Mouse (Mus musculus): ENCODE data around the gene 1700024G13Rik. TPM values are rescaled to one million over a fixed set of nuclear protein-coding genes. Genes with fewer than 3 reads are reported as not detected.
"Not testable (repeated sequence)": the region's sequence is repeated elsewhere in the genome, so short reads cannot be mapped to it uniquely, and the experiment has no call there.

Gene 1700024G13Rik
- not detected for total RNA-seq (2021)
- long read RNA-seq, experiment 1 = 0 reads
- long read RNA-seq, experiment 2 = 0 reads

DNA sequence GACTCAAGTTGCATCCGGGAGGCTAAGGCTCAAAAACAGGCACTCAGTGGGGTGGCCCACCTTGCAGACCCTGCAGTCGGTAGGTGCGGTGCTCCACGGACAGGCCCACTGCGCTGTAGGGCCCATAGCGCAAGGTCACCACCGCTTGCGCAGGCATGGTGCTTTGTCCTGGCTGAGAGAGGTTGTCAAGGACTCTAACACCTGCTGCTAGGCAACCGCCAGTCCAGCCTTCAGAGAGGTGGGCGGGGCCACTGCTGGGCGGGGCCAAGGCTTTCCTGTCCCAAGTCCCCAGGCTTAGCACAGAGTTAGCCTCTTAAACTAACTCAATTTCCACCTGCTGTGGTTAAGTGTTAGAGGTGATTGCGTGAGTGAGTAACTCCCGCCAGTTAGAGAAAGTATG, at the start of gene 1700024G13Rik:
1700024G13Rik (minus strand) TSS at position 196 of the 400 bp plus-strand sequence.
- peak; percentile 78 to 86 for DNase-seq

DNA sequence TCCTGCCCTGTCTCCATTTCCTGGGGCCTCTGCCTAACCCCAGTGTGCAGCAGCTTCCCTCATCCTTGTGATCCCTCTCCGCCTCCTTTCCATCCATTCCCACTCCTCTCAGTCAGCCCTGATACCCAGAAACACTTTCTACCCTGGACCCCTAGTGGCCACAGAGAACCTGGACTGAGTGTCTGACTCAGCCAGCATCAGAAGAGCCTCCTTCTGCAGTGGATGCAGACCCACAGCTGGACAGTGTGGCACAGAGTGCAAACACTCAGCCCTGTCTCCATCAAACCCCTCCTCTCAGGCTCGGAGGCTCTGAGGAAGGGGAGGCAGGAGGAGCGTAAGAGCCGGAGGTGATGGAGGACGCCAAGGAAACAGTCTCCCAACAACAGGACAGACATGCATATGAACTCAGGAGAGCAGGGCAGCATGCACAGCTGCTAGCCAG, 49.2 kb upstream of the 1700024G13Rik start:
- DNase-seq = no peak

DNA sequence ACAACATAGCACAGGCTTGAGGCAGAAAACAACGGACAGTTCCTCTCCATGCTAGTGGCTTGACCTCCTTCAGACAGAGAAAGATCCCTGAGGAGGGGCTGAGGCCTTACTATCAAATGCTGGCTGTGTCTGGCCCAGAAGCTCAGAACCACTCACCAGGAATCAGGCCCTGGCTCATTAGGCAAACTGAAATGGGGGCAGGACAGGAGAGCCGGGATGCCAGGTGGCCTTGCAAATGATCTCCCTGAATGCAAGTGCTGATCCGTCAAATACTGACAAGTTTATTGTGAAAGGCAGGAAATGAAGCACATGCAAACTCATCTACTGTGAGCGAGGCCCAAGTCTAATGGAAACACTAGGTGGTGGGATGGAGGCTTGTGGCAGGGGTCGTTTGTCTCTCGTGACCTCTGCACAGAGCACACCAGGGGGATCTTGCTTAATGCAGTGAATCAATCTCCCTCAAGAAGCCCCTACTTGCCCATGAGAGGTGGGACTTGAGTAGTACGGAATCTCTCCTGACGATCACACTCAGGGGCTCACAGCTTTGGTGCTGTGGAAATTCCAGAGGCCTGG, 40.9 kb upstream of the 1700024G13Rik start:
- no peak for DNase-seq

DNA sequence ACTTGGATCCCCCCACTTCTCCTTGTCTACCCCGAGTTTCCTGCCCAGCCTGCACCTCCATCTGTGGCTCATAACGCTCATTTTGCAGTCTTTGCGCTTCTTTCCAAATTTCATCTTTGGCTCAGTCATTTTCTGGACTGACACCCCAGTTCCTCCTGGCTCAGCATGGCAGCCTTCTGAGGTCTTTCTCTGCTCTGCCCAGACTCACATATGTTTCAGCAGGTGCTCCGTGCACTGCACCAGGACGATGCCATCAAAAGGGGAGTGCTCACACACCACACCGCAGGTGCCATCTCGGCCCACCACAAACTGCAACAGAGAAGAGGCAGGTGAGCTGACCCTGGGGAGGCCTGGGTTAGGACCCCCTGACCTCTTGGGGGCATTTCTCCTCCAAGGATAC, 35.8 kb upstream of the 1700024G13Rik start:
- DNase-seq = no peak

DNA sequence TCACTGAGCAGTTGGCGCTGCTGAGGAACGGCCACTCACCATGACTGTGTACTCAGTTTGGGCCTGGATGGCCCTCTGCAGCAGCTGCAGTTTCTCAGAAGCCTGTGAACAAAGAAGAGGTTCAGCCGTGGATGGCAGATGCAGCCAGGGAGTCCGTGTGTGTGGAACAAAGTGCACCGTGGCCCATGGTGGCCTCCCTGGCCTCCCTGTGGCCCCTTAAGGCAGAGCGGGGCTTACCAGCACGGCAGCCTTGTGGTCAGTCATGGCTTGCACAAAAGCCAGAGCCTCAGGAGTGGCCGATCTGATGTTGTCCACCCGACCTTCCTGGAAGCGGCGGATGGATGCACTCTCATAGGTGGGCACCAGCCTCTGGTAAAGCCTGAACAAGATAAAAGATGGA, 30.6 kb upstream of the 1700024G13Rik start:
- no peak for DNase-seq

DNA sequence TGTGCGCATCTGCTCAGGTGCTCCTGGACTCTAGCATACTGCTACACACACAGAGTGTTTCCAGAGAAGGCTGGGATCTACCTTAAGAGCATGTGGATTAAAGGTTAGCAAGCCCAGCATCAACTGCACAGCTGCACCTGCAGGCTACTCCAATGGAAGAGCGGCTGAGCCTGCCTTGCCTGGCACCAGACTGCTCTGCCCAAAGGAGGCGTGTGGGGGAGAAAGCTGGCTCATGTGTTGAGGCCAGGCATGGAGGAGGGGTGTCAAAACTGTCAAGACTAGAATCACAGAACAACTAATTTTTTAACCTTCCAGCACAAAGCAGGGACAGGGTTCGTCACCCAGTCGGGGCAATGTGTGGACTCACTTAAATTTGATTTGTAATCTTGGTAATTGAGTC, 23.9 kb upstream of the 1700024G13Rik start:
- DNase-seq = no peak

DNA sequence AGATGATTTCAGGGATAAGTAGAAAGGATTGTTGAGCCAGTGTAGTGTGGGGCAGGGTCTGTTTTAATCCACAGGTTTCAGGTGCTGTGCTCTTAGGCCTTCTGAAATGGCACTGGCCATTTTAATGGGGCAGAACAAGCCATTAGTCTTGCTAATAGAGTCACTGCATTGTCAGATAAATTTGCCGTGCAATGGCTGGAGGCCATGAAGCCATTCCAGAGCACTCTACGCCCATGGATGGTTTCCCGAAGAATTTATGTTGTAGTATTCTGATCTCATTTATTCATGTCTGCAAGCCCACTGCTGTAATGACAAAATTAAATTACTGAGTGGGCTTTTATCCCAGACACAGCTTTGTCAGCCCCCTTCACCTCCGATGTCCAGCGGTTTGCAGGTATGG, 21.9 kb upstream of the 1700024G13Rik start:
- no peak for DNase-seq

DNA sequence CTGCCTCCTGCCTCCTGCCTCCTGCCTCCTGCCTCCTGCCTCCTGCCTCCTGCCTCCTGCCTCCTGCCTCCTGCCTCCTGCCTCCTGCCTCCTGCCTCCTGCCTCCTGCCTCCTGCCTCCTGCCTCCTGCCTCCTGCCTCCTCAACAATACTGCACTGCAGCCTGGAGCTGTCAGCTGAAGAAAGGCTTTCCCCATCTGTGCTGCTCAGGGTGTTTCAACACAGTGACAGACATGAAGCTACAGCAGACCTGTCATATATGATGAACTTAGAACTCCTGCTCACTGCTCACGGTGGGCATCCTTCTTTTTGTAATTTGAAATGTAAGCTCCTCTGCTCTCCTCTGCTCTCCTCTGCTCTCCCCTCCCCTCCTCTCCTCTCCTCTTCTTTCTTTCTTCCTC, 17.2 kb upstream of the 1700024G13Rik start:
- DNase-seq = not testable (repeated sequence)

DNA sequence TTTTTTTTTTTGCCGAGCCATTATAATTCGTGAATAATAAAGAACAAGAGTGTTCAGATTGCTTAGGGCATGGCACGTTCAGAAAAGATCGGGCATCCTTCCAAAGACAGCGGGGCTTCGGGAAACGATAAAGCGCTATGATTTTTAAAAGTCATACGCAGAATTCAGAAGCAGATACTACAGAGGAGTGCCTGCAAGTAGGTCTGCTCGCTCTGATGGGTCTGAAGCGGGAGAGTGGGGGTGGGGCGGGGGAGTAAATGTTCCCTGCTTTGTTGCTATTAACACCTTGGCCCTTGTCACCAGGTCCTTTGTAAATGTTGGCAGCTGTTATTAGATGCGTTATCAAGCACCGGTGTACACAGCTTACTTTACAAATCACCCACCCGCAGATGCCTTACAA, 6.6 kb downstream of the 1700024G13Rik start:
- DNase-seq = no peak

DNA sequence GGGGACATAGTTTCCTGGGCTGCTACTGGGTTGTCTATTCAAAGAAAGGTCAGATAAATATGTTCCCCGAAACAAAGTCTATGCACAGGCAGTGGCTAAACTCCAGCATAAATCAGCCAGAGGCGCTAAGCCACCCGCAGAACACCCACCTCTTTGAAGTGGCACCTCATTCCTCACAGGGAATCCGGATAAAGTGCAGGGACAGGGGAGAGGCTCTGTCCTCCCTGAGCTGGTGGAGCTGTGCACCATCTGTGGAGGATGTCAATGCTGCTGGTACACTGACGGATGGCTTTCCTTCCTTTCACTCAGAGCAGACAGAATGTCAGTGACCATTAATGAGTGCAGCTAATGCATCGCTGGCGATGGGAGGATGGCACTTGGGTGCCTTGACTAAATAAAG, 7.1 kb downstream of the 1700024G13Rik start:
- no peak for DNase-seq

DNA sequence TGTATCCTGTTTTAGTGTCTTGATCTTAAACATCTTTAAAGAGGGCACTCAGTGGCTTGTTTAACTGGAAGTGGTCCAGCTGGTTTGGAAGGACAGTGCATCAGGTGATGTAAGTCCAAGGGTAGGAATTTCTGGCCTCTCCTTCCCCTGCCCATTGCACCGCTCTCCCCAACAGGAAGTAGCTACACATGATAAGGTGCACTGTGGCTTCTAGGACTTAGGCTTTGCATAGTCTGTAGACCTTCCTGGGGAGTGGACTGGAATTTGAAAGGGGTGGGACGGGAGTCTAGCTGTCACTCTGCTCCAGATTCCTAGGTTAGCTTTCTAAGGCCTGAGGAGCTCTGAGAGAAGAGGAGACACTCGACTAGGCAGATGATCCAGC, 8.1 kb downstream of the 1700024G13Rik start:
- no peak for DNase-seq

DNA sequence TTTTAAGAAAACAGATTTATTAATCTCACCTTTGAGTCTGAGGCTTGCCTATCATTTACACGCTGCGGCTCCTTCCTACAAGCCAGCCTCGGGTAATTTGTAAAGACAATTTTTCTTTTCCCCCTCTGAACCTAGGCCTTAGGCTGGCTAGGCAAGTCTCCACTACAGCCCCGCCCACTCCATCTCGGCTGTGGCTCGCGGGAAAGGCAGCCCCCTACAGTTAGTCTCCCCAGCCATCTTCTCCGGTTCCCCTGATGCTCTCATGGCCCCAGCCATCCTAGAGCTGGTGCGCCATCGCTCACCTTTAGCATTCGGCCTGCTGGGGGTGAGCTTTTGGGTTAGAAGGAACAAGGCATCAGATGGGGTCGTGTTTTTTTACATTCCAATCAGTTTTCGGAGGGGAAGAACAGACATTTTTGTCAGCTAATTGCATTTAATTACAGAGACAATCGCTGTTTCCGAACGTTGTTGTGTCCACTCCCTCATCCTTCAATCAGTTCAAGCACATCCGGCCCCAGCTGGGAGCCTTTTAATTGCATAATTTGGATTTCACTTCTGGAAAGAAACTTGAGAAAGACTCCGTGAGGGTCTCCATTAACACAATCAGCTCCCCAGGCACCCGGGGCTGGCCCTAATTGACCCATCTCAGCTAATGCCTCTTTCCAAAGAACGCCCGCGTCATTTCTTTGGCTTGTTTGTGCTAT, 8.6 kb downstream of the 1700024G13Rik start:
- no peak for DNase-seq

DNA sequence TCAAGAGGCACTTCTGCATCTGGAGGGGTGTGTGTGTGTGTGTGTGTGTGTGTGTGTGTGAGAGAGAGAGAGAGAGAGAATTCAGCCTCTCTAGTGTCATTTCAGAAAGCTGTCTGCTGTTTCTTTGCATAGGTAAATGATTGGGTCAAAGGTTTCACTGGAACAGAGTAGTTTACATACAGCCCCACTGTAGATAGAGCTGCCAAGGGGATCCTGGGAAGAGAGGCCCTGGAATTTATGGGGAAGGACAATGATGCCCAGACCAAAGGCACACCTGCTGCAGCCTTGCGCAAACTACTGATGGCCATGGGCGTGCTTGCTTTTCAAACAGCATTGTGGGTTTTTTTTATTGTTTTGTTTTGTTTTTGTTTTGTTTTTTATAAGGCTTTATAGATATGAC, 15.7 kb downstream of the 1700024G13Rik start:
- no peak for DNase-seq

DNA sequence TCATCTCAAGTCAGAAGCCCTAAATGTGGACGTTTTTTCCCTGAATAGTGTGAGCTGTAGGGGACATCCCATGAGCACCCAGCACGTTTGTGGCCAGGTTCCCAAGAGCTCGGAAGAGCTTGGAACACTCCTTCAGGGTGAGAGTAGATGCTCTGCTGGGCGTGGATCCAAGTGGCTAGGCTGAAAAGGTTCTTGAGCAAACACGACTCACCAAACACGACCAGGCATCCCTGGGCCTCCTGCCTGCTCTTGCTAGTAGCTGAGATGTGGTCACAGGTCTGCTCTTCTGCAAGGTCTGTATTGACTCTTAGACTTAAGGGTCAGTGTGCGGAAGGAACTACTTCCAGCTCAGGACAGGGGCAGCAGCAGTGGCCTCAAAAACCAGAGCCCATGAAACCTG, 18.4 kb downstream of the 1700024G13Rik start:
- DNase-seq = no peak

DNA sequence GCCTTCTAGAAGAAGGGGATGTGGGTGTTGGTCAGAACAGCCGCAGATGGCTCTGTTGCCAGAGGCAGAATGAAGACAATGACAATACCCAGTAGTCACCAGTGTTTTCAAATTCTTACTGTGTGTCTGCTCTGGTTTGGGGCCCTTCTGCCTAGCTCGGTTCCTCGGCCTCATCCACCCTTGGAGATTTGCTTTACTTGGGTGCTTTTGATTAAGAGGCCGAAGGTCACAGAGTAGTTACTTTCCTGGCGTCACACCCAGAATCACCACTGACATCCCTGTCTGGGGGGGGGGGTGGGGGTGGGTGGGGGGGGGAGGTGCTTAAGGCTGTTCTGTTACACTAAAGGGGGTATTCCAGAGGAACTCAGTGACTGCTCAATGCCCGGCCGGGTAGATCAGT, 23.8 kb downstream of the 1700024G13Rik start:
- no peak for DNase-seq

DNA sequence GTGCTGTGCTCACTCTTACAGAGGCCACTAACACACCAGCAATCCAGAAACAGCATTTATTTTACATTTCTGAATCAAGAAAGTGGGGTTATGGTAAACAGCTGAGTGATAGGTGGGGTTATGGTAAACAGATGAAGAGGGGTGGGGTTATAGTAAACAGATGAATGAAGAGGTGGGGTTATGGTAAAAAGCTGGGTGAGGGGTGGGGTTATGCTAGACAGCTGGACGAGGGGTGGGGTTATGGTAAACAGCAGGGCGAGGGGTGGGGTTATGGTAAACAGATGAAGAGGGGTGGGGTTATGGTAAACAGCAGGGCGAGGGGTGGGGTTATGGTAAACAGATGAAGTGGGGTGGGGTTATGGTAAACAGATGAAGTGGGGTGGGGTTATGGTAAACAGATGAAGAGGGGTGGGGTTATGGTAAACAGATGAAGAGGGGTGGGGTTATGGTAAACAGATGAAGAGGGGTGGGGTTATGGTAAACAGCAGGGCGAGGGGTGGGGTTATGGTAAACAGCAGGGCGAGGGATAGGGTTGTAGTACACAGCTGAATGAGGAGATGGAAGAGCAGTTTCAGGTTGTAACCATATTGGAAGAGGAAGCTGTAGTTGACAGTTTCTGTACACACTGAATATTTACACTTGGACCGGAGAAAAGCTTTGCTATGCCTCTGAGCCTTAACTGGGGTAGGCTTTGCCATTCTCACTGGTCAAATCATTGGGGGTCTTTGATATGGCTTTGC, 36.8 kb downstream of the 1700024G13Rik start:
- DNase-seq = not testable (repeated sequence)

DNA sequence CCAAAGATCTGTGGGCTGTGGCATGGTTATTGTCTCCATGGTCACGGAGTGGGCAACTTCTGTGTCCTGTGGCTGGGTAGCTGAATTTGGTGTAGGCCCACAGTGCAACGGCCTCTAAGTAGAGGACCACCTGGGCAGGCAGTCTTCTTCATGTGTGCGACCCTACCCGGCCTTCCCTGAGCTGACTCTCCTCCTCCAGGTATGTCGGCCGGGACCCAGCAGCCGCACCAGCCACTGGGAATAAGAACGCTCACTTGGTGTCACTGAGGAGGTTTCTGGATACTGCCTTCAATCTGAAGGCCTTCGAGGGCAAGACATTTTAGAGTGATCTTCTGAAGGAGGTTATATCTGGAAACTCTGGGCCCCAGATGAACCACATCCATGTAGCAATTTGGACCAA, 40.9 kb downstream of the 1700024G13Rik start:
- DNase-seq = no peak

DNA sequence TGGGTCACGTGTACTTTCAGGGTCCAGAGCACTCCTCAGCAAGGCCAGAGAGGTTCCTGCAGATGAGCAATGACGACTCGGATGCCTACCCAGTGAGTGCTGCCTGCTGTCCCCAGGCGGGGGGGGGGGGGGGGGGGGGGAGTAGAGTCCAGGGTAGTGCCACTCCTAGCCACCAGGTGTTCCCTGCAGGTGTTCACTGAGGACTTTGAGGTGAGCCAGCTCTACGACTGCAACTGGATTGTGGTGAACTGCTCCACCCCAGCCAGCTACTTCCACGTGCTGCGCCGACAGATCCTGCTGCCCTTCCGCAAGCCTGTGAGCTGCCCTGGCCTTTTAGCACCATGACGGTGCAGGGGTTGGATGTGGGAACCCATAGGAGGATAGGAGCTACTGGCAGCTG, 43.5 kb downstream of the 1700024G13Rik start:
- no peak for DNase-seq

DNA sequence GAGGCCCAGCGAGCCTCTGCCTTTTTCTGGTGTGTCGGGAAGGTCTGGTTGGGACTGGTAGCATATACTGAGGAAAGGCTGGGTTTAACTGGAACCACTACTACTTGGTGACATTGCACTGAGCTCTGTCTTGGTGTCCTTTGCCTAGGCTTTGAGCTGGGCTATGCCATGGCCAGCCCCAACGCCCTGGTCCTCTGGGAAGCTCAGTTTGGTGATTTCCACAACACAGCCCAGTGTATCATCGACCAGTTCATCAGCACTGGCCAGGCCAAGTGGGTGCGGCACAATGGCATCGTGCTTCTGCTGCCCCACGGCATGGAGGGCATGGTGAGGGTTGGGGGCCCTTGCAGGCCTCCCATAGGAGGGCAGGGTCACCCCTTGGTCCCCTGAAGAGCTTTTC, 44.0 kb downstream of the 1700024G13Rik start:
- no peak for DNase-seq

DNA sequence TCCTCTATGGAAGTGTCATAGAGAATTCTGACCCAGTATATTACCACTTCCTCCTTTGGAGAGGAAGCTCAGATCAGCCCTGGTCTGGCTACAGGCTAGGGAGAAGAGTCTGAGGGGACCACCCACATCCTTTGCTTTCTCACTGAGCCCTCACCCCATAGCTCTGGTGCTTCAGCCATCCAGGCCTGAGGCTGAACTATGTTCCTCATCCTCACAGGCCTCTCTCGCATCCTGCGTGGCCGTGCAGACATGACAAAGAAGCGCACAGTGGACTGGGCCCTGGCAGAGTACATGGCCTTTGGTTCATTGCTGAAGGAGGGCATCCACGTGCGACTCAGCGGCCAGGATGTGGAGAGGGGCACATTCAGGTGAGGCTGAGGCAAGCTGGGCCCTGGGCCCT, 46.4 kb downstream of the 1700024G13Rik start:
- DNase-seq = no peak

DNA sequence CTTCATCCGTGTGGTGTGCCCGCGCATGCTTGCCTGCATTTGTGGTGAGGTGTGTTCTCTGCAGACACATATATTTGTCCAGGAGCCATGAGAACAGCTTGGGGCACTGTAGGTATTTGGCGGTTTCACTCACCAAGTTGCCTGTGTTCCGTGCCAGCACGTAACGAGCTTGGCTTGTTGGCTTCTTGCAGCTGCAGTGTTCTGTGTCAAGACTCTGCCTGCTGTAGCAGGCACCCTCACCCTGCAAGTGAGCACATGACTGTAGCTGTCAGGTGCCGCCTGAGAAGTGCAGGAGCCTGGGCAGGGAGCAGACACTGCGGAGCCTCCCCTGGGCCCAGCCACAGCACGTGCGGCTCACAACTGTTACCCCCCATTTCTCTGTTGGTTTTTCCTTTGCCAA, 51.6 kb downstream of the 1700024G13Rik start:
- no peak for DNase-seq

DNA sequence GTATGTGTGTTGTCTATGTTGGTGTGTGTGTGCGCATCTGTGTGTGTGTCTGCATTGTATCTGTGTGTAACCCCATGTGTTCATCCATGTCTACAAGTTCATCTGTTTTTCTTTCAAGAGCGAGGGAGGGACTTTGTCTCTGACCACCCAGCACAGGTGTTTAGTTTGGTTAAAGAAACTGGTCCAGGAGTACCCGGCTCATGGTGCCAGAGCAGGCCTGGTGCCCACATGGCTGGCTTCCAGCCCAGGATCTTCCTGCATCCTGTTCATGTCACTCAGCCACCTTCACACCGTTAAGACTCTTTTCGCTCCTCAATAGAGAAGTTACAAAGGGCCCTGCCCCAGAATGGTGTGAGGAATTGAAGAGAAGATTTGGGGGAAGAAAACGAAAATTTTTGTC, 52.2 kb downstream of the 1700024G13Rik start:
- DNase-seq = no peak
